Mouse (Mus musculus) neutrophil, adult 83 days (primary cell): ENCODE measurements around the gene Olfr1138. TPM values are rescaled to one million over a fixed set of nuclear protein-coding genes. Genes with fewer than 3 reads are reported as not detected.

Source experiments
- total RNA-seq, 2 experiments: library from RNA; stranded (reverse); gene quantifications; one replicate each; pipeline ENCODE4 v1.2.4; 2023

Olfr1138 gene
- not detected for total RNA-seq

DNA sequence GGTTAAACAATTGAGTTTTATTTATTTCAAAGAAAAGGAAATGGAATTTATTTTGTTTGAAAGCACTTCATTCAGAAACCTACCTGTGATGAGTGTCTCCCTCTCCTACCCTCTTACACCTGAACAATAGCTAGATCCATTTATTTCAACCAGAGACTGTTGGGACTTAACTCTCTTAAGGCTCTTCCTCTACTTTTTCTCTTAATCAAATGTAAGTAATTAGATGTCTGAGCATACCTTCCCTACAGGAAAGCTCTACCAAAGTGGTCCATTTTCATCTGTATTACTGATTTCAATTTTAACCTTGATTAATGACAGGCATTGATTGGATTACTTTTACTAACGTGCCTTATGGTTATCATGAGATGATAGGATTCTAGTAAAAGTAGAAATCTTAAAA lies at the start of gene Olfr1138:
TSS of gene Olfr1138 (minus strand) at position 101 of the 400 bp plus-strand sequence.

DNA sequence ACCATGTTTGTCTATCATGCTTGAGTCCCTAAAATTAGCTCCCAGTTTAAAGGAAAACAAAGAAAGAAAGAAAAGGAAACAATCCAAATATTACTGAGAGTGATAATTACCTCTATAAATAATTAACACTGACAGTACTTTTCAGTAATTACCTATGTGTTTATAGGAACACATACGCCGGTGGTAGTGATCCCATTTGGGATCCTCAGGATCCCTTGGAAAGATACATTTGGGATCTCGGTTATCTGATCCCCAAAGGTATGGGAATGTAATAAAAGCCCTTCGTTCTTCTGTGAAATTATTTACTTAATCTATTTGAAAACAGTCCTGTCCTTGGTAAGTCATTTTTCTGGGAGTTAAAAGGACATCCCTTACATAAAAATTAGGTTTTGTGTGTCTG lies 39.4 kb upstream of the Olfr1138 start, which contains the start of gene Olfr152:
TSS of gene Olfr152 (plus strand) at position 301 of the 400 bp plus-strand sequence.

DNA sequence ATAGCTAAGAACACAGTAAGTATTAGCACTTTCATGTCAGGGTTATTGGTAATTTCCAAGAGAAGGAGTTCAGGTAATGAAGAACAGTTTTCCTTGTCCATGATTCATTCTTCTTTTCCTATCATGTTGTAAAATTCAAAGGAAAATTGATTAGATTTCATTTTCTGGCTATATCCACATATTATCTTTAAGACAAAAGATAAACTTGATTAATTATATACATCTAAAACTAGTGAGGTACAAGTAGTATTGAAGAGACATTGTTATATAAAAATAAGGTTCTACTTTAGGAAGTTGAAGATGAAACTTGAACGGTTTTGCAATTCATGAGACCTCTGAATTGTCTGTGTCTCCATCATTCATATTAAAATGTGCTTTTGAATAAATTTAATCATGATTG lies 14.1 kb upstream of the Olfr1138 start, which contains the start of gene Olfr1141:
TSS of gene Olfr1141 (minus strand) at position 101 of the 400 bp plus-strand sequence.

DNA sequence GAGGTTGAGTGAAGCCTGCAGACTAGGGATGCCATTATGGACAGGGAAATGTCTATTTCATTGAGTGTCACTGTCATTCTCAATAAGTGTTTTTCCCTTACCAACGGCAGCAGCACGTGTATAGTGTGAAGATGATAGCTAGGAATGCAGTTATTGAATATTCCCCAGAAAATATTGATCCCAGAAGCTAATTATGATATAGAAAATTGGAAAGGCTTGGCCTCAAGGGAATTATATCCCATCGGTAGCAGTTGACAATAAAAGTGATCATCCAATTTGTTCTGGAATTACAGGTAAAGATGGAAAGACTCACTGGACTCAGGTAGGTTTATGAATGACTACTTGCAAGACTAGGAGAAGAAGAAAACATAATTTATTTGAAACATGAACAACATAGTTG lies 3.7 kb upstream of the Olfr1138 start, which contains the start of gene Olfr1140:
TSS of gene Olfr1140 (plus strand) at position 301 of the 400 bp plus-strand sequence.

DNA sequence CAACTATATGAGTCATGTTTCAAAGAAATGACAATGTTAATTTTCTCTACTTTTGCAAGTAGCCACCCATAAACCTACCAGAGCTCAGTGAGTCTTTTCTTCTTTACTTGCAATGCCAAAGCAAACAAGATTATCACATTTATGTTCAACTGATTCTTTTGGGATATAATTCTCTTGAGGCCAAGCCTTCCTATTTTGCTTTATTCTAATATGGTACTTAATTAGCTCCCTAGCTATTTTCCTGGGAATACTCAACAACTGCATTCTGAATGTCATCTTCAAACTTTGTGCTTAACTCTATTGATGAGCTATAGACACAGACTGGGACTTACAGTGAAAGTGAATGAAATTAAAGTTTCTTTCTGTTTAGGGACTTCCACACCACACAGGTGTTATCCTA lies 26.7 kb downstream of the Olfr1138 start, which contains the start of gene Olfr1137:
TSS of gene Olfr1137 (minus strand) at position 101 of the 400 bp plus-strand sequence.

DNA sequence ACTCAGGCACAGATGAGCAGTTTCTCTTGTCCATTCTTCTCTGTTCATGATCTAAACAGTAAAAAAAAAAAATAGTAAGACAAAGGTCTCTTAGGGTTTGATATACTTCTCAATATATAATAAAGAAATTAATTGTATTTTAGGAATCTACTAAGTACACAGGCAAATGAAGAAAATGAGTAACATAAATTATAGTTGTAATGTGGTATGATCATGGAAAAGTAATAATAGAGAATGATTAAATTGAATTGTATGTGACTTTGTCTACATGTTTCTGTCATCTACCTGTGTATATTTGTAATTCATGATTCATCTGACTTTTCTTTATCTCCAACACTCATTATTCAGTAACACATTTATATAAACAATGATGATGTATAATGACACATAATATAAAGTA lies 45.9 kb downstream of the Olfr1138 start, which contains the start of gene Olfr1136:
TSS of gene Olfr1136 (minus strand) at position 101 of the 400 bp plus-strand sequence.

Other genes with a start within 250 kb of the Olfr1138 start
- gene Pramel7, start 242.9 kb downstream of the Olfr1138 start, total RNA-seq, result not detected
- not detected for gene Pramel6, start 233.4 kb downstream of the Olfr1138 start, total RNA-seq
- gene Olfr153, start 208.2 kb downstream of the Olfr1138 start, total RNA-seq, result not detected
- gene Olfr1128, start 194.4 kb downstream of the Olfr1138 start, total RNA-seq, result not detected
- not detected for gene Olfr1129, start 166.1 kb downstream of the Olfr1138 start, total RNA-seq
- gene Olfr1130, start 133.8 kb downstream of the Olfr1138 start, total RNA-seq, result not detected
- not detected for gene Olfr1131, start 112.9 kb downstream of the Olfr1138 start, total RNA-seq
- not detected for gene Olfr1132, start 102.4 kb downstream of the Olfr1138 start, total RNA-seq
- not detected for gene Olfr1133, start 92.6 kb downstream of the Olfr1138 start, total RNA-seq
- gene Olfr1134, start 81.5 kb downstream of the Olfr1138 start, total RNA-seq, result not detected
- not detected for gene Olfr1135, start 66.3 kb downstream of the Olfr1138 start, total RNA-seq
- not detected for gene Olfr1136, start 46.0 kb downstream of the Olfr1138 start, total RNA-seq
- not detected for gene Olfr1137, start 26.8 kb downstream of the Olfr1138 start, total RNA-seq
- not detected for gene Olfr1140, start 3.8 kb upstream of the Olfr1138 start, total RNA-seq
- gene Olfr1141, start 14.0 kb upstream of the Olfr1138 start, total RNA-seq, result not detected
- gene Olfr152, start 39.5 kb upstream of the Olfr1138 start, total RNA-seq, result not detected
- not detected for gene Olfr1143, start 60.6 kb upstream of the Olfr1138 start, total RNA-seq
- gene Olfr1145, start 69.8 kb upstream of the Olfr1138 start, total RNA-seq, result not detected
- not detected for gene Olfr1148, start 90.6 kb upstream of the Olfr1138 start, total RNA-seq
- not detected for gene Olfr1150-ps1, start 104.0 kb upstream of the Olfr1138 start, total RNA-seq
- not detected for gene Olfr1151, start 115.9 kb upstream of the Olfr1138 start, total RNA-seq
- gene Olfr1152, start 126.5 kb upstream of the Olfr1138 start, total RNA-seq, result not detected
- not detected for gene Olfr1153, start 155.0 kb upstream of the Olfr1138 start, total RNA-seq
- gene Olfr1154, start 165.2 kb upstream of the Olfr1138 start, total RNA-seq, result not detected
- gene Olfr1155, start 205.2 kb upstream of the Olfr1138 start, total RNA-seq, result not detected
- not detected for gene Olfr1156, start 213.1 kb upstream of the Olfr1138 start, total RNA-seq
- not detected for gene Olfr1157, start 228.3 kb upstream of the Olfr1138 start, total RNA-seq
- gene Olfr74, start 234.7 kb upstream of the Olfr1138 start, total RNA-seq, result not detected